Mouse (Mus musculus) ES-Bruce4 (cell line): Measurements from ENCODE around the gene Ifnar2.

Experiments
- CTCF ChIP-seq: IDR thresholded peaks from one replicate; pipeline ENCODE4 v1.8.1; 2011; ENCODE audit warnings: low read depth, low read length
- POLR2A ChIP-seq: IDR thresholded peaks from one replicate; pipeline ENCODE4 v1.8.1; 2011; ENCODE audit warnings: low read length; ENCODE audit not compliant: insufficient read depth

- TF ChIP-seq CTCF (no peak), POLR2A (no peak)
These were observed 26.4 kb downstream of the Ifnar2 start for GRCm38 (mm10) chr16:91398944-91399343.
